Mouse (Mus musculus) urinary bladder, postnatal 10 days (tissue): ENCODE measurements at regions not wholly inside any gene's neighbourhood (a gene's known extent, or its start where the extent isn't known, plus 50 kb on each side); places are given as distances from the start of the nearest gene placed in this dataset.
"Not testable (repeated sequence)": the region's sequence is repeated elsewhere in the genome, so short reads cannot be mapped to it uniquely, and the experiment has no call there.

Source experiments
- DNase-seq: peaks from one replicate; pipeline ENCODE4 v3.0.0; 2022; ENCODE audit warnings: low spot score

GRCm38 (mm10) chr14:102793753-102794152, 188.7 kb downstream of the Kctd12 start:
- no peak for DNase-seq

DNA sequence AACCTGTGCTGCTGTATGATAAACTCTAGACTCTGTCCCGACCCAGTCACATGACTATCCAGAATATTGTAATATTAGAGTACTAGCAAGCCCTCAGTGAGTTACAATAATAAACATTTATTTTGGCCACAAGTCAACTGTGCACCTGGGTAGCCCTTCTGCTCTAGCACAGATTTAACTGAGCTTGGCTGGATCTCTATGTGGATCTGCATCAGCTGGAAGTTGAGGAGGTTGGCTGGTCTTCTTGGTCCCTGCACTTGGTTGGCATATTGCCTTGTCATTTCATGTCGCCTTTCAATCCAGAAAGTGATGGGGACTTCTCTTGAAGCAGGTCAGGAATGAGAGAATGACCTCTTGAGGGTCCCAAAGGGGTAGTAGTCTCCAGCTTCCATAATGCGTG, 191.5 kb downstream of the Kctd12 start:
- no peak for DNase-seq

DNA sequence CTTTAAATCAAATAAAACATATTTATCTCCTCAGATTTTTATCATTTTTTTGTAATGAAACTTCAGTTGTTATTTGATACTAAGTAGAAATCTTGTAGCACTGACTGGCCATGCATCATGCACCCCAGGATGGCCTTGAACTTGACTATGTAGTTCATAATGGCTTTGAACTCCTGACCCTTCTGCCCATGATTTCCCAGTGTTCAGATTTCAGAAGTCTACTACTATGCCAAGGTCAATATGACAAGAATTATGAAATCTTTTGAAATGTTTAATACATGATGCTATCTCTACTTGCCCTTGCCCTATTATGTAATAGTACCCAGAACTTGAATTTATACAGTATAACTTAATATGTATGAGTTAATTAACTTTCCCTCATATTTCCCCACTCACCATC, 200.2 kb downstream of the Kctd12 start:
- DNase-seq = no peak

- DNase-seq = no peak
Observed at GRCm38 (mm10) chr14:102769716-102770115, 212.7 kb downstream of the Kctd12 start.

- no peak for DNase-seq
Observed at GRCm38 (mm10) chr14:102748687-102749086, 233.8 kb downstream of the Kctd12 start.

GRCm38 (mm10) chr14:102742331-102742730, 240.1 kb downstream of the Kctd12 start:
- DNase-seq = no peak

GRCm38 (mm10) chr14:102736656-102737055, 245.8 kb downstream of the Kctd12 start:
- DNase-seq = no peak

GRCm38 (mm10) chr14:102733718-102734117, 248.7 kb downstream of the Kctd12 start:
- DNase-seq = not testable (repeated sequence)

DNA sequence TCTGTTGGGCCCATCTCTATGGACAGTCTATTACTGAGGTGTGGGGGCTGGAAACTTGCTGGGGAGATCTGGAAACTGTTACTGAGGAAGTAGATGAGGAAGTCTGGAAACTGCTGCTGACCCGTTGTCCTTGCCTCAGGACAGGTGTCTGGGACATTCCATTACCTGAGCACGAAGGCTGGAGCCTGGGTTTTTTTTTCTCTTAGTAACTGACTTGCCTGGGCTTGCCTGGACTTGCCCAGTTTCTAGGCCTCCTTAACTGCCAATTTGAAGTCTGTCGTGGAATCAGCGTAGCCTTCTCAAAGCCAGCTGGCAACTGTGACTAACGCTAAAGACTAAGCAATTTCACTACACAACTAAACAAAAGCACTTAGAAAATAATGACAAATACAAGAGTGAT, 250.7 kb downstream of the Kctd12 start:
- DNase-seq = no peak

- no peak for DNase-seq
Observed at GRCm38 (mm10) chr14:102722633-102723032, 259.8 kb downstream of the Kctd12 start.

DNA sequence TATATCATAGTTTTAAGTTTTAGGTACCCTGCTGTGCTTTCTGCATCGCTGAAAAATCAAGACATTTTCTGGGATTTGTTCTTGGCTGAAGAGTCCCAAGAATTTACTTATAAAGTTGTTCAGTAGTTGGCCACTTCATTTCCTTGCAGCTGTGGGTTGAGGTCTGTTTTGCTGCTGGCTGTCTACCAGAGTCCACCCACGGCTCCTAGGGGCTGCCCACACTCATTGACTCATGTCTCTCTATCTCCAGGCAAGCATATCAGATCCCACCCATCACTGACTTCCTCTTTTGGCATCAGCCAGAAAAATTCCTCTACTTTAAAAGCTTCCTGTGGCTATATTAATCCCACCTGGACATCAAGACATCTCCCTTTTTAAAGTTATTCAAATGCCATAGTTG, 263.9 kb downstream of the Kctd12 start:
- no peak for DNase-seq

- DNase-seq = no peak
Observed at GRCm38 (mm10) chr14:102712600-102712999, 269.8 kb downstream of the Kctd12 start.

DNA sequence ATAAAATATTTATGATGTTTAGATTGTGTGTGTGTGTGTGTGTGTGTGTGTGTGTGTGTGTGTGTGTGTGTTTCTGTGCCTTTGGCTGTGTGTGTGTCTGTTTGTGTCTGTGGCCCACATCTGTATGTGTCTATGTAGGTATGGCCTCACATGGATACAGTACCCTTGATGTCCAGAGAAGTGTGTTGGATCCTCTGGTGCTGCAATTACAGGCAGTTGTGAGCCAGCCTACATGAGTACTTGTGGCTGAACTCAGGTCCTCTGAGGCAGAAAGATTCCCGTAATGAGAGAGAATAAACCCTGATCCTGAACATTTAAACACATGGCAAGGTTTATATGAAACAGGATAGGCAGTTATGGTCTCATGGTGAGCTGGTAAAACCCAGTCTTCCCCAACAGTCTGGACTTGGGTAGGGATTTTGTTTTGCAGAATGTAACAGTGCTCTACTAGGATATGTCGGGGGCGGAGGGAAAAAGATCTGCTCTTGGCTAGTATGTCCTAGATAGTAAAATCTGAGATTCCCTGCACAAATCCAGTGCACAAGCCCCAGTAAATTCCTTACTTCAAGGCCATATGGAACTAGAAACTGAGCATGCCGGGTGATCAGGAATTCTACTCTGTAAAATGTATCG, 275.6 kb downstream of the Kctd12 start:
- DNase-seq = no peak

- no peak for DNase-seq
Observed at GRCm38 (mm10) chr14:102701108-102701507, 281.3 kb downstream of the Kctd12 start.

GRCm38 (mm10) chr14:102700457-102700856, 282.0 kb downstream of the Kctd12 start:
- no peak for DNase-seq

GRCm38 (mm10) chr14:102699015-102699414, 283.4 kb downstream of the Kctd12 start:
- DNase-seq = no peak

DNA sequence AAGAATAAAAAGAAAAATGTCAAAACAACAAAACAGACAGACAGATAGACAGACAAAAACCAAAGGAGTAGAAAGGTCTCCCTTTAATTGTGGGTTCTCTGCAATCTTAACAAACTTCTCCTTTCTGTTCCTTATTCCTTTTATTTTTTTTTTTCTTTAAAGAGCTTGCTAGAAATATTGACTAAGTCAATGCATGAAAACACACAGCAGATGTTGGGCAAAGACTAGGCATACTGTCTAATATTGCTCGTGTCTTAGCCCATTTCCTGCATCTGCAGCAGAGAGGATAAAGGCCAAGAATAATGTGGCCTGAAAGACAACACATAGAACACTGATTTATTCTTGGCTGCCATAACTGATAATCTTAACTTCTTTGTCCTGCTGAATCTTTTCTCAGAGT, 295.6 kb downstream of the Kctd12 start:
- no peak for DNase-seq

DNA sequence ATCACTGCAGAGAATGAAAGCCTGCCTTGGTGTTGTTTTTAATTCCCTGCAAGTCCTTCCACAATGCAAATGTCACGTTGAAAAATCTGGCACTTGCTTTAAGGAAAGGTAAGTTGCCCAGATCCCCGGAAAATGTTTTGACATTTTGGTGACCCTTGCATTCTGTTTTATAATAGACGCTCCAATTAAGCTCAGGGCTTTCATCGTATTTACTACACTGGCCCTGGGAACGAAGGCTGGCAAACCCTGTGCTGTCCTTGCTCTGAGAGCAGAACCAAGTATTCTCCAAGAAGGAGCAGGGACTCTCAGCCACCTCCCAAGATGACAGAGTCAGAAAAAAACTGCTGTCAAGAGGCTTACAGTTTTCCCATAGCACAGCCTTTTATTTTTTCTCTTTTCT, 305.9 kb downstream of the Kctd12 start:
- no peak for DNase-seq

GRCm38 (mm10) chr14:102674635-102675034, 307.8 kb downstream of the Kctd12 start:
- no peak for DNase-seq

DNA sequence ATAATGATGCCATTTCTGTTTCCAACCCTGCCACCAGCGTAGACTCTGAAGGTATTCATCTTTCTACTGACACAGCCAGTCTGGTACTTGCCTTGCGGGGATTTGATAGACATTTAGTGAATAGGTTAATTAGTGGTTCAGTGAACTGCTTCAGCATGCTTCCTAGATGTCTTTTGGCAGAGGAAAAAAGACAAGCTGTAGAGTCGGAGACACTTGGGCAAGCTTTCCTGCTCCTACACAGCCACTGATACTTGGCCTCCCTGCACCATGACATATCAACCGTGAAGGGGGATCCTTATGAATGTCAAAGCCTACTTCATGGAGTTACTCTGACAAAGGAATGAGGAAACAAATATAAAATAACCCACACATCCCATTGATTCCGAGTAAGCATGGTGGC, 308.7 kb downstream of the Kctd12 start:
- DNase-seq = no peak

GRCm38 (mm10) chr14:102663240-102663639, 319.2 kb downstream of the Kctd12 start:
- no peak for DNase-seq

DNA sequence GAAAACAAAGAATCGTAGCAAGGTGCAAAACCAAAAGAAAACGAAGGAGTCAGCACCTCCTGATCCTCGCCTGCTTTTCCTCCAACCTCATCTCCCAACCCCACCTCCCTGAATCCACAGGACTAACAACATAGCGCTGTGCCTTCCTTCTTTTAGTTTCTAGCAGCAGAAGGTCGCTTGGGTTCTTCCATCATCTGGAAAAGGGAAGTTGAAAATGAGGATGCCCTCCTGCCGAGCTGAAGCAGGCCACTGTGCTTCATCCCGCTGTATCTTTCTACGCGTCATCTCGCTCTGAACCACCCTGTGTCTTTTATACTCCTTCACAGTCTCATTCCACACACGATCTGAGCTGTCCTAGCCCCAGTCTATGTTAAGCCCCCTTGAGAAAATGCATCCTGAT, 322.1 kb downstream of the Kctd12 start:
- DNase-seq = no peak

- no peak for DNase-seq
Observed at GRCm38 (mm10) chr14:102656235-102656634, 326.2 kb downstream of the Kctd12 start.

GRCm38 (mm10) chr14:102629601-102630000, 352.8 kb downstream of the Kctd12 start:
- DNase-seq = no peak

DNA sequence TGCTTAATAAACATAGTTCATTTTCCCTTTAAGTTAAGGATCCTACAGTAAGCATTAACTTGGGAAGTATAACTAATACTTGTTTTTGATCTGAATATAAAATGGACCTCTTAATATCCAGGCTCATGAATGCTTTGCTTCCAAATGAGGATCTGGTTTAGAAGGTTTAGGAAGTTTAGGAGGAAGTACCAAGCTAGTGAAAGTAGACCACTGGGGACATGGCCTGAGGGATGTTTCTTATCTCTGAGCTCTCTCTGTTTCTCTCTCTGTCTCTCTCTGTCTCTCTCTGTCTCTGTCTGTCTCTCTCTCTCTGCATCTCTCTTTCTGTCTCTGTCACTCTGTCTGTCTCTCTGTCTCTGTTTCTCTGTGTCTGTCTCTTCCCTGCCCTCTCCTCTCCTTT, 360.9 kb downstream of the Kctd12 start:
- no peak for DNase-seq
